Mouse (Mus musculus) urinary bladder, postnatal 25 days (tissue): Measurements from ENCODE around the gene Dcun1d4.
A peak's percentile ranks its signal among the peaks of the same experiment; 100 is the strongest.

Source experiments
- DNase-seq: peaks from one replicate; pipeline ENCODE4 v3.0.0; 2022; ENCODE audit warnings: low spot score

Dcun1d4 gene

GRCm38 (mm10) chr5:73498559-73498958 lies 17.8 kb downstream of the Dcun1d4 start:
- no peak for DNase-seq

GRCm38 (mm10) chr5:73500867-73501440 lies 20.2 kb downstream of the Dcun1d4 start:
- no peak for DNase-seq

GRCm38 (mm10) chr5:73502422-73502821 lies 21.6 kb downstream of the Dcun1d4 start:
- no peak for DNase-seq

GRCm38 (mm10) chr5:73503015-73503757 lies 22.4 kb downstream of the Dcun1d4 start:
- DNase-seq, result no peak

DNA sequence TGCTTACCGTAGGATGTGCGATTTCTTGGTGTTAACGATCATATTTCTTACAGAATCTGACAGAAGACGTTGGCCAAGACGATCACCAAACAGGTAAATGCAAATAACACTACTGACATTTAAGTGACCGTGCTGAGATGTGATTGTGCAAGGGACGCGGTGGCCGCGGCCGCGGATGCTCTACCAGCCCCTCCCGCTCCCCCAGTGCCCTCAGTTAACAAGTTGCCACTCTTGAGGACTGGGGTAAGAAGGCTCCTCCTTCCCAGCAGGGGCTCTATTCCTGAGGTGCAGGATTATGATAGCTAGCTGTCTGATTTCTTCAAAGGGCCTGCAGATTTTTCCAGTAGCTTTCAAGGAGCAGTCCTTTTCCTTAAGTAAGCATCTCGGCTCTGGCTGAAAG lies 30.3 kb downstream of the Dcun1d4 start:
- DNase-seq, result no peak

DNA sequence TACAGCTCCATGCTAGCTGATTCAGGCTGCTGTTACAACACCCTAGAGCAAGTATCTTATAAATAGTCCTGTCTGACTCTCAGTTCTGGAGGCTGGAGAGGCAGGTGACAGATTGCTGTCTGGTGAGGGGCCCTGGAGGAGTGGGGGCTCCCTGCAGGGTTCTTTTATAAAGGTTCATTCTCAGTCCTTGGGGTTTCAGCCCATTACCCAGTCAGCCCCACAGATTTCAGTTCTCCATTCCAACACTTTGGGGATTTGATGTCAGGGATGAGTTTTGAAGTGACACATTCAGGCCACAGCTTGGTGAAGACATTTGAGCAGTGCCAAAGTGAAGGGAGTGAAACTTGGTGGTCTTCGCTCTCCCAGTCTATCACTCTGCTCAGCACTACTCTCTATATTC lies 31.4 kb downstream of the Dcun1d4 start:
- DNase-seq, result no peak

GRCm38 (mm10) chr5:73512661-73513060 lies 31.9 kb downstream of the Dcun1d4 start:
- DNase-seq, result no peak

- DNase-seq, result no peak
These were observed 33.4 kb downstream of the Dcun1d4 start for GRCm38 (mm10) chr5:73514202-73514601.

- no peak for DNase-seq
These were observed 36.5 kb downstream of the Dcun1d4 start for GRCm38 (mm10) chr5:73517299-73517698.

GRCm38 (mm10) chr5:73518424-73519211 lies 37.8 kb downstream of the Dcun1d4 start:
- DNase-seq, result no peak

GRCm38 (mm10) chr5:73520787-73521186 lies 40.0 kb downstream of the Dcun1d4 start:
- DNase-seq, result no peak

- DNase-seq, result no peak
These were observed 42.4 kb downstream of the Dcun1d4 start for GRCm38 (mm10) chr5:73523227-73523626.

DNA sequence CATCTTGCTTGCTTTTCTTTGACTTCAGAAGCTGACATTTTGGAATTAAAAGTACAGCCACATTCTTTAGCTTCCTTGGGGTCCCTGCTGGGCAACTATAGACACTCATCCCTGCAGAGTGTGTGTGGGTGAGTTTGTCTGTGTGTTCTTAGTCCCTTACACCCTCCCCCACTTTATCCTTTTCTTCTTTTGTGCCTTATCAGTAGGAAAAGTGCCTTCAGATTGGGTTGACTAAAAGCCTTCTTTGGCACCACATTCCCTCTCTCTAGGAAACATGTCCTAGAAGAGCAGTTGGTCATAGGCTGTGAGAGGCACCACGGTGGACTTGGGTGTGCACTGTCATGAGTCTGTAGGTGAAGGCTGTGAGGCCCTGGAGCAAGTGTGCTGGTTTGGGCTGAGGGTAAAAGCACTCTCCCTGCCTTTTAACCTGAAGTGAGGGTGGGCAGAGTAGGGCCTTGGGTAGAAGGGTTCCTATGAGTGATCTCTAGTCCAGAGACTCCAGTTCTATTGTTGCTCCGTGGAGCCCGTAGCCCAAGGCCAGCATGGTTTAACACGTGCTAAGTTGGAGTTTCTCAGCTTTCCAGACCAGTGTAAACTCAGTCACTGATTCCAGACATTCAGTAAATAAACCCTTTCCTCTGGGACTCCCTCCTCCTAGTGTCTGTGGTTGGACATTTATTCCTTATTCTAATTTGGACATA lies 43.6 kb downstream of the Dcun1d4 start:
- no peak for DNase-seq

DNA sequence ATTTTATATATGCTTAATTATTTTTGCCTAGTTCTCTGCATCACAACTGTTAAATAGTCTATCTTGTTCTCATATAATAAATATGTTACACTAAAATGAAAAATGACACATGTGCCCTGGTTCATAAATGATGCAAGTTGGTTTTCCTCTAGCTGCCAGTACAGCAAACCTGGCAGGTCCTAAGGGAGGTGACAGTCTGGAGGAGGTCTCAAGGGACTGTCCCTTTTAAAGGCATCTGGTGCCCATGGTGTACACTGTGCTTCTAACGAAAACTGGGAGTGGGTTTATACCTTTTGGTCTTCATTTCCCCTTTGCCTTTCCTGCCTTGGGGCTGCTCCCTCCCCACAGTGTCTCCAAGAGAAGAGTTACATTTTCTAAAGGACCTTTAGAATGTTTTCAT lies 51.4 kb downstream of the Dcun1d4 start:
- no peak for DNase-seq

DNA sequence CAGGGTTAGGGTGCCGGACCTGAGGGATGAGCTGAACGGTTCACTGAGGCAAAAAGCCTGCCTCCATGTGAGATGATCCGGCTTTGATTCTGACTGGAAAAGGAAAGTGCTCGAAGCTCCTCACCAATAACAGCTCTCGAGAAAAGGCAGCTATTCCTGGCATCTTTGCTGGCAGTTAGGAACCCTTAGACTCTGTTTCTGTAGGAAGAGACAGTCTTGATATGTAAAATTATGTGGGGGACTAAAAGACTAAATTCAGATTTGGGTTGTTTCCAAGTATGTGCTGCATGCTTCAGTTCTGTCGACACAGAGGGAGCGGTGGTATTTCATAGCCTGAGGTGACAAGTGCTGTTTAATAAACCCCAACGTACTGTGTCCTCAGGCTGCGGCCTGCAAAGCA lies 52.1 kb downstream of the Dcun1d4 start:
- DNase-seq, result no peak

DNA sequence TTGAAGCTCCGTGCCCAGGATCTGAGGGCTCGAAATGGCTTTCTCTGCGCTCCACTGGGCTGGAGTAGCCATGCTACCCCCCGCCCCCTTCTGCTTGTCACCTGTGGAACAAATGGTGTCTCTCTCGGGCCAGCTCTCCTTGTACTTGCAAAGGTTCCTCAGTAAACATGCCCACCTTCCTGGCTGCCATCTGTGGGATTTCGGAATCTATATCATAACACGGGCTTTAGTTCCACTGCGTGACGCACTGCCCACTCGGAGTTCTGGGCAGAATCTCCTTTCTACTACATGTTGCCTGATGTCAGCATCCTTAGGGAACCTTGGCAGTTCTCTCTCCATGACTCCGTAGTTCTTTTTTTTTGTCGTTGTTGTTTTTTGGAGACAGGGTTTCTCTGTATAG lies 56.9 kb downstream of the Dcun1d4 start:
- DNase-seq, result no peak

- no peak for DNase-seq
These were observed 57.9 kb downstream of the Dcun1d4 start for GRCm38 (mm10) chr5:73538586-73539298.

DNA sequence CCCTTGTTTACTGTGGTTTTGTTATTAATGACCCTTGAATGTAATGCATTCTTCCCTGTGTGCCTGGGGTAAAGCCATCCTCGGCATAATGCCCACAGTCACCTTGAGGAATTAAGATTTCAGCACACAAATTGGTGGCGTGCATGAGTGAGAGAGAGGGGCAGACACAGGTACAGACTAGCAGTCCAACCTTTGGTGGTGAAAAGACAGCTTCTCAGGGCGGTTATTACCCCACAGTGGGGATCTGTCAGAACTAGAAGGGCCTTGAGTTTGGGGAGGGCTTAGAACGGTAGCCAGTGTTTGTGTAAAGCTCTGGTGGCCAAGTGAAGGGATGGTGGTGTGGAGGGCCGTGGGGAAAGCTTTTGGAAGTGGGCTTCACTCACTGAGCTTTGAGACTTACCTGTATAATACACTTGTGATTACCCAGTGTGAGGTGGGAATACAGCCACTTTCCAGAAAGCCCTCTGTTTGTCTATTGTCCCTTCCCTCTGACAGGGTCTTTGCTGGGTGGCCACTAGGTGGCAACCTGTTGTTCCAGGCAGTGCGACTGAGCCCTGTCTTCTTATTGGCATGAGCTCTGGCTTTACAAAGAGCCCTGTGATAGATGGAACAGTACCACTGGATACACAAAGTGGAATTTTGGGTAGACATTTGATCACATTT lies 59.2 kb downstream of the Dcun1d4 start:
- peak; percentile 14 for DNase-seq

GRCm38 (mm10) chr5:73540511-73540871 lies 59.7 kb downstream of the Dcun1d4 start:
- no peak for DNase-seq

DNA sequence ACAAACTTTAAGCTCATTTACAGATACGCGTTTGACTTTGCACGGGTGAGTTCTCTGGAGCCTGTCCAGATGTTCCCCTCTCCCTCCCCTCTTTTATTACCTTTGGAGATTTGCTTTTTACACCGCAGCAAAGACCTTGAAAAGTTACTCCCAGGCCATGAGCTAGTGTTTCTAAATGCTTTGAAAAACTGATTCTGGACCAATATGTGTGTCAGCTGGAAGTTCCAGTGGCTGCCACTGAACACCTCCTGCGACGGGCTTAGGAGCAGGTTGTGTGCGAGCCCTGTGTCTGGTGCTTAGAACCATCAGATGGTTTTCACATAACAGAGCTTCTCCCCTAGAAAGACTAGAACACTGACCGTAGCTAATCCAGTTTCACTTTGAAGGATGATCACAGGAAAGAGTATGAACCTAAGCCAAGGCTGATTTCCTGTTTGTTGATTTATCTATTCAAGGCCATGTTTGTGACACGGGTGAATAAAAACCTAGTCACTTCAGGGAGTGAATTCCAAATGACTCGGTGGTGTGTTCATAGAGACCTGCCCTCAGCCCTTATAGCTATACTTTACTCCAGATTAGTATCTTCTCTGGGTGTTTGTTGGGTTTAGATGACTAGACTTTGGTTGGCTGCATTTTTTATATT lies 63.4 kb downstream of the Dcun1d4 start:
- DNase-seq, result no peak

- no peak for DNase-seq
These were observed 64.8 kb downstream of the Dcun1d4 start for GRCm38 (mm10) chr5:73545641-73546040.
